8 mouse cellular contexts compared by ENCODE assay signal in the genomic region with DNA sequence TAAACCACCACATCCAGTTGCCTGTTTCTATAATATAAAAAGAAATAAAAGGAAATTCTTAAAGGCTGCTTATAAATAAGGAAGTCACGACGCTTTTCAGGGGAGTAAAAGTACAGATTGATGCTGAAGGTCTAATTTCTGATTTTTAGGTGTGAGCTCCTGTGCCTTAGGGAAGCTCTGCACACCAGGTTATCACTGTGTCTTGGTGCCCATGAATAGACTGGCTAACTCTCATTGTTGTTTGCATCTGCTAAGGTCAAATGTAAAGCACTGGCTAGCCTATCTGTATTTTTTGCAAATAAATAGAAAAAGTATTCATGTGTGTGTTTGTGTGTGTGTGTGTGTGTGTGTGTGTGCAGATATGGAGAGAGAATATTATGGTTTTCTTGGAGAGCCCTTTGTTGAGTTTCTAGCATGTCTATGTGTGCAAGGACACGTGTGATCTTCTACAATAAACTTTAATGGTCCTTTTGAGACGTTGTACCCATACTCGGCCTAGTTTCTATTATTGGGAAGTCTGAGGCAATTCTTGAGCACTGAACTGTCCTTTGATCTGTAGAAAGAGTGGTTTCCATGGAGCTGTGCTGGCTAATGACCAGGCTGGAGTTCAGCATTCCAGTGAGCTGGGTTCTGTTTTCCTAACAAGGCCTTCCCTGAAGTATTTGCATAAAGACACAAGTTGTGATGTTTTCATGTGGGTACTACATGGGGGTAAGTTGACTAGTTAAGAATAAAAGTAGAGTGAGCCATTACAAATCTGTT.
A peak's percentile ranks its signal among the peaks of the same experiment; 100 is the strongest.
DNase-seq lines count a peak whose midpoint lies in the region; ATAC-seq lines count a peak whose summit lies in the region.

No protein-coding gene starts in this region.

- no peaks in the 10 kb centered on the region for H3K36me3 ChIP-seq in forebrain, embryonic 14.5 days (ENCODE audit: control insufficient read depth, insufficient read depth, low read length)
- no peaks in the 10 kb centered on the region for H3K36me3 ChIP-seq in midbrain, embryonic 14.5 days (ENCODE audit: control insufficient read depth, insufficient read depth, low read length)

- H3K4me2 ChIP-seq in forebrain, embryonic 14.5 days (ENCODE audit: low read length), result no peak overlapping the region
- no peak overlapping the region for H3K4me2 ChIP-seq in midbrain, embryonic 14.5 days (ENCODE audit: low read length)

- no peak overlapping the region for H3K9ac ChIP-seq in forebrain, embryonic 14.5 days (ENCODE audit: low read length)
- no peak overlapping the region for H3K9ac ChIP-seq in midbrain, embryonic 14.5 days (replicated peaks; ENCODE audit: low read length)

- peaks cover 6% of the 10 kb centered on the region for H3K4me1 ChIP-seq in forebrain, embryonic 14.5 days (ENCODE audit: control insufficient read depth, insufficient read depth, low read length)
- no peaks in the 10 kb centered on the region for H3K4me1 ChIP-seq in midbrain, embryonic 14.5 days (ENCODE audit: control insufficient read depth, insufficient read depth, low read length)

- no peak overlapping the region for H3K4me3 ChIP-seq in forebrain, embryonic 14.5 days (ENCODE audit: low read depth, low read length)
- H3K4me3 ChIP-seq in midbrain, embryonic 14.5 days (replicated peaks; ENCODE audit: low read depth, low read length), result no peak overlapping the region

- no peaks in the 10 kb centered on the region for H3K27me3 ChIP-seq in forebrain, embryonic 14.5 days (replicated peaks; ENCODE audit: control insufficient read depth, insufficient read depth, low read length)
- no peaks in the 10 kb centered on the region for H3K27me3 ChIP-seq in midbrain, embryonic 14.5 days (ENCODE audit: control insufficient read depth, insufficient read depth, low read length)

- no peaks in the 10 kb centered on the region for H3K9me3 ChIP-seq in forebrain, embryonic 14.5 days (replicated peaks; ENCODE audit: control insufficient read depth, low read length)
- H3K9me3 ChIP-seq in midbrain, embryonic 14.5 days (ENCODE audit: control insufficient read depth, low read length), result no peaks in the 10 kb centered on the region

- DNase-seq in kidney, adult 8-10 months, result peak; percentile 53 to 70
- no peak for DNase-seq in kidney, postnatal 4 days
- peak; percentile 81 for DNase-seq in forebrain, embryonic 14.5 days (ENCODE audit: low spot score)
- DNase-seq in layer of hippocampus, adult 8-10 months (ENCODE audit: low spot score in 2 of 2), result peak; percentile 67 to 69
- DNase-seq in midbrain, embryonic 14.5 days, result peak; percentile 57
- no peak for DNase-seq in urinary bladder, adult 2 months (ENCODE audit: low spot score)
- no peak for DNase-seq in testis, postnatal 14 days (ENCODE audit: low spot score)
- DNase-seq in thymus, postnatal 25 days, result no peak

- WGBS in forebrain, embryonic 14.5 days, result 27% methylated on average over 5 of the region's 5 CpGs
- WGBS in midbrain, embryonic 14.5 days, result 43% methylated on average over 5 of the region's 5 CpGs

- no peak overlapping the region; the same call in 1 of the 2 replicates for H3K27ac ChIP-seq in forebrain, embryonic 14.5 days (ENCODE audit: low read depth, low read length)
- H3K27ac ChIP-seq in midbrain, embryonic 14.5 days (replicated peaks; ENCODE audit: low read depth, low read length), result no peak overlapping the region

- peak; percentile 85 for ATAC-seq in forebrain, embryonic 14.5 days
- 0 out of 2 replicates have a peak, but pooled peaks have one; percentile 40 for ATAC-seq in midbrain, embryonic 14.5 days (ENCODE audit: low FRiP score, low TSS enrichment)

Comparison
In these comparisons a context has a peak if more than half of its experiments do, and no peak if none do; other contexts are left out.
1. DNase-seq: peak in kidney, adult 8-10 months (2 of 2), forebrain, embryonic 14.5 days (single experiment), layer of hippocampus, adult 8-10 months (2 of 2) and midbrain, embryonic 14.5 days (single experiment); none in kidney, postnatal 4 days (0 of 2), urinary bladder, adult 2 months (single experiment), testis, postnatal 14 days (single experiment) and thymus, postnatal 25 days (single experiment).